Mouse (Mus musculus): Measurements from ENCODE around the gene Tspan31. TPM values are rescaled to one million over a fixed set of nuclear protein-coding genes. Genes with fewer than 3 reads are reported as not detected.

The Tspan31 gene
- polyA plus RNA-seq (2015; fragmentation: Nextera tagmentation; extraction: Ambion mirVana): 108 and 123 TPM in 2 replicates

DNA sequence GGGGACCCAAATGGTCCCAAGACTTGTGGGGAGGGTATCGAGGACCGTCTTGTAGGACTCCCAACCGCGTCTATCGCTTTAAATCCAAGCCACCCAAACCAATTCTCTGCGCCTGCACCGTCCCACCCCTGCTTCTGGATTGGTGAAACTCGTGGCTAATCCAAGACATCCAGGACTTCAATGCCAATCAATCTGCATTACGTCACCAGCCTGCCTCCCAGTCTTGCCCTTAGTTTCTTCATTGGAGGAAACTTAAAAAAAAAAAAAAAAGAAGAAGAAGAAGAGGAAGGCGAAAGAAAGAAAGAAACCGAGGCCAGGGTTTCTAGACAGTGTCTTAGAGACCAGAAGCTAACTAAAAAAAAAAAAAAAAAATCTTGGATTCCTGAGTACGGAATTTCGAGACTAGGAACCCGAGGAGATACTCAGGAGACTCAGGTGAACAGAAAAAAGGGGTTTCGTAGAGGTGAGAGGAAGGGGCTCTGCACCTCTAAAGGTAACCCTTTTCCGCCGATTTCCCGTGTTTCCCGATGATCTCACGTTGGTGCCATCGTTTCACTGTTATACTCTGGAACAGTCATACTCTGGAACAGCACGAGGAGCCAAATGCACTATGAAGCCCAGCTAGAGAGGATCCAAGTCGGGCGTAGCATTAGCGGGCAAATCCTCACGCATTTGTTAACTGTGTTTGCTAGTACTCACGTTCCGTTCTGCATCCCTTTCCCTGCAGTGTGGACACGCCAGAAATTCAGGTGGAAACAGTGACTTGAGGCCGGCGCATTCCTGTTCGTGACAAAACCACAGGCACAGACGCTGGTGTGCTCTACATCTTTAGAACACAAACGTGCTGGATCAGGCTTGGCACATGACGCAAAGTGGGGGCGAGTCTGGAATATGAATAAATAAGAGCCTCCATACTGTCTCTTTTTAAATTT lies at the start of gene Tspan31:
Gene Tspan31, minus strand, starts transcription at position 75 of the 932 bp plus-strand sequence.
- Histone ChIP-seq H3K4me3 (replicated peaks) (peak within 1 kb of the TSS; percentile 68), H3K27ac (replicated peaks) (peak within 1 kb of the TSS; percentile 97), H3K36me3 (peaks cover 36% of the 10 kb centered on the region), H3K4me1 (peaks cover 35% of the 10 kb centered on the region), H3K9me3 (replicated peaks) (no peaks in the 10 kb centered on the region), H3K9ac (replicated peaks) (peak within 1 kb of the TSS; percentile 72), H3K27me3 (replicated peaks) (no peaks in the 10 kb centered on the region), H3K4me2 (peak within 1 kb of the TSS; percentile 91)
- peak; percentile 94 for ATAC-seq (ENCODE audit: low FRiP score)
- WGBS: 2% methylated on average over 36 of the region's 36 CpGs

DNA sequence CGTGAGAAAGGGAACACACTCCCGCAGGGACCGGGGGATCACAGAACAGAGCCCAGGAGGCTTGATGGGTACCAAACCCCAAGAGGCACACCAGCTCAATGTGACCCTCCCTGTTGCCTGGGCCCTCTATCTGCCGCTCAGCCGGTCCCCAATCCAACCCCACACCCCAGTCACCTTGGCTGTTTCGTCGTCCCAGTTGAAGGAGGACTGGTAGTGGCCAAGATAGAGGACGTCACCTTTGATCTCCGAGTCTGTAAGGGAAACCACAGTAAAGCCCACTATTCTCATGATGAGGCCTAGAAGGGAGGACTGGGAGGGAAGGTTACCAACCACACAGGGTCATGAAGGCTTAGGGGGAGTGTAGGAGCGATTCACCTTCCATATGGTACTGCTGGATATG lies 49.2 kb upstream of the Tspan31 start:
- H3K9me3 ChIP-seq (replicated peaks): no peaks in the 10 kb centered on the region
- H3K4me3 ChIP-seq (replicated peaks): 0 out of 2 replicates have a peak overlapping the region, but pooled peaks have one; percentile 3
- ATAC-seq (ENCODE audit: low FRiP score): no peak
- H3K9ac ChIP-seq (replicated peaks): no peak overlapping the region
- no peak overlapping the region for H3K27ac ChIP-seq (replicated peaks)
- peaks cover 45% of the 10 kb centered on the region for H3K36me3 ChIP-seq
- H3K27me3 ChIP-seq (replicated peaks): no peaks in the 10 kb centered on the region
- H3K4me2 ChIP-seq: 0 out of 2 replicates have a peak overlapping the region, but pooled peaks have one; percentile 95
- peaks cover 39% of the 10 kb centered on the region for H3K4me1 ChIP-seq
- 94% methylated on average over 10 of the region's 10 CpGs for WGBS

- 91% methylated on average over 11 of the region's 11 CpGs for WGBS
- Histone ChIP-seq H3K9ac (replicated peaks) (no peak overlapping the region), H3K27me3 (replicated peaks) (no peaks in the 10 kb centered on the region), H3K36me3 (peaks cover 45% of the 10 kb centered on the region), H3K4me1 (peaks cover 35% of the 10 kb centered on the region), H3K4me3 (replicated peaks) (no peak overlapping the region), H3K27ac (replicated peaks) (no peak overlapping the region), H3K9me3 (replicated peaks) (no peaks in the 10 kb centered on the region), H3K4me2 (no peak overlapping the region)
- ATAC-seq (ENCODE audit: low FRiP score): no peak
These were observed 48.4 kb upstream of the Tspan31 start for GRCm38 (mm10) chr10:127118470-127118869.

DNA sequence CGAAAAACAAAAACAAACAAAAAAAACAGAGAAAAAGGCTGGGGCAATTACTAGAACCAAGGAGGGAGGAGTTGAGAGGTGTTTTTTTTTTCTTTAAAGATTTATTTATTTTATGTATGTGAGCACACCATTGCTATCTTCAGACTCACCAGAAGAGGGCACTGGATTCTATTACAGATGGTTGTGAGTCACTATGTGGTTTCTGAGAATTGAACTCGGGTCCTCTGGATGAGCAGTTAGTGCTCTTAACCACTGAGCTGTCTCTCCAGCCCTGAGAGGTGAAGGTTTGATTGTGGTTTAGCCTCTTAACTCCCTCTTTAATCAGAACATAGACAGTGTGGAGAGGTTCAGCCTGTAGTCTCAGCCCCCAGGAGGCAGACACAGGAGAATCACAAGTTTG lies 45.0 kb upstream of the Tspan31 start:
- peaks cover 12% of the 10 kb centered on the region for H3K4me1 ChIP-seq
- H3K4me2 ChIP-seq: no peak overlapping the region
- H3K4me3 ChIP-seq (replicated peaks): no peak overlapping the region
- no peak overlapping the region for H3K9ac ChIP-seq (replicated peaks)
- H3K36me3 ChIP-seq: peaks cover 61% of the 10 kb centered on the region
- no peak overlapping the region for H3K27ac ChIP-seq (replicated peaks)
- ATAC-seq (ENCODE audit: low FRiP score): no peak
- no peaks in the 10 kb centered on the region for H3K9me3 ChIP-seq (replicated peaks)
- 93% methylated on average over 2 of the region's 2 CpGs for WGBS
- H3K27me3 ChIP-seq (replicated peaks): no peaks in the 10 kb centered on the region

DNA sequence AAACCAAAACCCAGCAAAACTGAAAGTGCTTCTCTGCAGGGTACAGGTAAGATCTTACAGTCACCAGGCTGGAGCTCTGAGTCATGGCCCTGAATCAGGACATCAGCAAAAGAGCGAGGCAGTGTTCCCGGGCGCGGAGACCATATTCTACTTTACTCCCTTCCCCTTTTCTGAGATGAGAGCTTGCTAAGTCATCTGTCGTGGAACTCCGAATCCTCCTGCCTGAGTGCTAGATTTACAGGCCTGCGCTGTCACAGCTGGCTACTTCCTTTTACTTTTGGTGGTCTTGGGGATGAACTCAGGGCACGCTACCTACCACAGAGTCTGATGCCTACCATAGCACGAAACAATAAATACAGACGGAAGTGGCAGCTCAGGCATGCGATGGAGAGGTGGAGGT lies 44.3 kb upstream of the Tspan31 start:
- no peaks in the 10 kb centered on the region for H3K9me3 ChIP-seq (replicated peaks)
- H3K27ac ChIP-seq (replicated peaks): no peak overlapping the region
- no peak overlapping the region for H3K9ac ChIP-seq (replicated peaks)
- 94% methylated on average over 11 of the region's 11 CpGs for WGBS
- no peak overlapping the region for H3K4me2 ChIP-seq
- no peaks in the 10 kb centered on the region for H3K27me3 ChIP-seq (replicated peaks)
- peaks cover 5% of the 10 kb centered on the region for H3K4me1 ChIP-seq
- no peak overlapping the region for H3K4me3 ChIP-seq (replicated peaks)
- no peak for ATAC-seq (ENCODE audit: low FRiP score)
- H3K36me3 ChIP-seq: peaks cover 60% of the 10 kb centered on the region

- Histone ChIP-seq H3K27ac (replicated peaks) (no peak overlapping the region), H3K9me3 (replicated peaks) (no peaks in the 10 kb centered on the region), H3K36me3 (peaks cover 41% of the 10 kb centered on the region), H3K27me3 (replicated peaks) (no peaks in the 10 kb centered on the region), H3K9ac (replicated peaks) (no peak overlapping the region), H3K4me2 (no peak overlapping the region), H3K4me3 (replicated peaks) (no peak overlapping the region), H3K4me1 (no peaks in the 10 kb centered on the region)
- no peak for ATAC-seq (ENCODE audit: low FRiP score)
- WGBS: 91% methylated on average over 15 of the region's 15 CpGs
These were observed 41.2 kb upstream of the Tspan31 start for GRCm38 (mm10) chr10:127111001-127111887.

DNA sequence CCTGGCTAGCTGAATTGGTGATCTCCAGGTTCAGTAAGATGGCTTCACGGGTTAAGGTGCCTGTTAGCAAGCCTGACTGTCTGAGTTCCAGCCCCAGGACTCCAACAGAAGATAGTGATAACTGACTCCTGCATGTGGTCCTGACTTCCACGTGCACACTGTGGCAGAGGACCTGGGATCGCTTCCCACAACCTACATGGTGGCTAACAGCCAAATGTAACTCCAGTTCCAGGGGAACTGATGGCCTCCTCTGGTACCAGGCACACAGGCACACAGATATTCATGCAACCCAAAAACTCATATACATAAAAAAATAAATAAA lies 38.2 kb upstream of the Tspan31 start:
- 82% methylated on average over 3 of the region's 3 CpGs for WGBS
- no peak overlapping the region for H3K4me2 ChIP-seq
- H3K27ac ChIP-seq (replicated peaks): no peak overlapping the region
- H3K36me3 ChIP-seq: peaks cover 40% of the 10 kb centered on the region
- ATAC-seq (ENCODE audit: low FRiP score): no peak
- H3K9ac ChIP-seq (replicated peaks): no peak overlapping the region
- H3K9me3 ChIP-seq (replicated peaks): no peaks in the 10 kb centered on the region
- H3K4me3 ChIP-seq (replicated peaks): no peak overlapping the region
- no peaks in the 10 kb centered on the region for H3K27me3 ChIP-seq (replicated peaks)
- H3K4me1 ChIP-seq: no peaks in the 10 kb centered on the region

GRCm38 (mm10) chr10:127107563-127108261 lies 37.6 kb upstream of the Tspan31 start:
- Histone ChIP-seq H3K4me3 (replicated peaks) (no peak overlapping the region), H3K27ac (replicated peaks) (no peak overlapping the region), H3K36me3 (peaks cover 37% of the 10 kb centered on the region), H3K27me3 (replicated peaks) (no peaks in the 10 kb centered on the region), H3K9ac (replicated peaks) (no peak overlapping the region), H3K4me1 (no peaks in the 10 kb centered on the region), H3K4me2 (no peak overlapping the region), H3K9me3 (replicated peaks) (no peaks in the 10 kb centered on the region)
- 91% methylated on average over 16 of the region's 16 CpGs for WGBS
- no peak for ATAC-seq (ENCODE audit: low FRiP score)

DNA sequence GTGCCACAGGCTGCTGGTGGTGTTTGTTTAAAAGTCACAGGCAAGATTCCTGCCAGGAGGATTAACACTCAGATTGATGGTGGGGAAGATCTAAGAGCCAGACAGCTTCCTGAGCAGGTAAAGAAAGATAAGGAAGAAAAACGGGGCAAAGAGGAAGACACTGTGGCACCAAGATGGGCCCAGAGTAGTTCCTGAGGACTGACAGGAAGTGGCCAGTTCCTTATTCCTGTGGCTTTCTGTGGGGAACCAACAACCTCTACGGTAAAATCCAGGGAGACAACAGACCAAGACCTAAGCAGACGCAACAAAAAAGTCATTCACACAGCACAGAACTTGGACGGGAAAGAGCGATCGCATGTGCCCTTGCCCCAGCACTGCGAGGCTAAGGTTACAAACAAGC lies 33.6 kb upstream of the Tspan31 start:
- no peaks in the 10 kb centered on the region for H3K4me1 ChIP-seq
- H3K27ac ChIP-seq (replicated peaks): no peak overlapping the region
- ATAC-seq (ENCODE audit: low FRiP score): no peak
- H3K4me3 ChIP-seq (replicated peaks): no peak overlapping the region
- H3K36me3 ChIP-seq: peaks cover 36% of the 10 kb centered on the region
- H3K9ac ChIP-seq (replicated peaks): no peak overlapping the region
- H3K9me3 ChIP-seq (replicated peaks): no peaks in the 10 kb centered on the region
- 90% methylated on average over 7 of the region's 7 CpGs for WGBS
- H3K27me3 ChIP-seq (replicated peaks): no peaks in the 10 kb centered on the region
- H3K4me2 ChIP-seq: no peak overlapping the region

DNA sequence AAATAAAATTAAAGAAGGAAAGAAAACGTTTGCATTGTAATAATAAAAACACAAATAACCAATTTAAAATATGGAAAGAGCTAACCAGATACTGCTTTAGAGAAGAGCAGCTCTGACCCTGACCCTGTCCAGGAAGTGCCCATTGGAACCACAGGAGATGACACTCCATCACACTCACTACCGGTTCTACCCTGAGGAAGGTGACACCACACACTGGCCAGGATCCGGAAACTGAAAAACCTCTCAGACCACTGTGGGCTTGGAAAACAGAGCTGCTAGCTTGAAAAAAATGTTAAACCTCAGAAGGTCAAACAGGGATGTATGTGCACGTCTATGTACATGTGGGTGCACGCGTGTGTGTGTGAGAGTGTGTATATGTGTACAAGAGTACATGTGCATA lies 31.1 kb upstream of the Tspan31 start:
- no peak for ATAC-seq (ENCODE audit: low FRiP score)
- Histone ChIP-seq H3K27ac (replicated peaks) (no peak overlapping the region), H3K4me2 (no peak overlapping the region), H3K9ac (replicated peaks) (no peak overlapping the region), H3K4me1 (no peaks in the 10 kb centered on the region), H3K27me3 (replicated peaks) (no peaks in the 10 kb centered on the region), H3K36me3 (peaks cover 47% of the 10 kb centered on the region), H3K9me3 (replicated peaks) (no peaks in the 10 kb centered on the region), H3K4me3 (replicated peaks) (no peak overlapping the region)
- 88% methylated on average over 6 of the region's 6 CpGs for WGBS

DNA sequence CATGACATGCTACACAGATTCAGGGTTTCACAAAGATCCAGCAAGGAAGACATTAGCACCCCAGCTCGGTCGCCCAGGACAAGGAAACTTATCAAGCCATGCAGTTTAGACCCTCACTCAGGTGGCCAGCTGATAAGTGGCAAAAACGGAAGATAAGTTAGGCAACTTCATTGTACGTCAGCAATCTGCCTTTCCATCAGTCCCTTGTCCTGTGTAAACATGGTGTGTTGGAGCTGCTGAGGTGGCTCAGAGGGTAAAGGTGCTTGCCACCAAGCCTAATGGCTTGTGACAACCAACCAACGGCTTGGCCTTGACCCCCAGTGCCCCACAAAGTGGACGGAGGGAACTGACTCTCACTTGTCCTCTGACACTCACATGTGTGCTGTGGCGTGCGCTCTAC lies 30.4 kb upstream of the Tspan31 start:
- Histone ChIP-seq H3K4me1 (peaks cover under 1% of the 10 kb centered on the region; the same call in 1 of the 2 replicates), H3K36me3 (peaks cover 51% of the 10 kb centered on the region), H3K9me3 (replicated peaks) (no peaks in the 10 kb centered on the region), H3K27me3 (replicated peaks) (no peaks in the 10 kb centered on the region), H3K4me2 (no peak overlapping the region), H3K9ac (replicated peaks) (no peak overlapping the region), H3K27ac (replicated peaks) (no peak overlapping the region), H3K4me3 (replicated peaks) (no peak overlapping the region)
- no peak for ATAC-seq (ENCODE audit: low FRiP score)
- WGBS: 90% methylated on average over 8 of the region's 8 CpGs

All from neural tube, embryonic 15.5 days (tissue).